Mouse (Mus musculus): Measurements from ENCODE around the gene D130052B06Rik. TPM values are rescaled to one million over a fixed set of nuclear protein-coding genes. Genes with fewer than 3 reads are reported as not detected.
A peak's percentile ranks its signal among the peaks of the same experiment; 100 is the strongest.

Gene D130052B06Rik
- polyA plus RNA-seq, 1 experiment: not detected

DNA sequence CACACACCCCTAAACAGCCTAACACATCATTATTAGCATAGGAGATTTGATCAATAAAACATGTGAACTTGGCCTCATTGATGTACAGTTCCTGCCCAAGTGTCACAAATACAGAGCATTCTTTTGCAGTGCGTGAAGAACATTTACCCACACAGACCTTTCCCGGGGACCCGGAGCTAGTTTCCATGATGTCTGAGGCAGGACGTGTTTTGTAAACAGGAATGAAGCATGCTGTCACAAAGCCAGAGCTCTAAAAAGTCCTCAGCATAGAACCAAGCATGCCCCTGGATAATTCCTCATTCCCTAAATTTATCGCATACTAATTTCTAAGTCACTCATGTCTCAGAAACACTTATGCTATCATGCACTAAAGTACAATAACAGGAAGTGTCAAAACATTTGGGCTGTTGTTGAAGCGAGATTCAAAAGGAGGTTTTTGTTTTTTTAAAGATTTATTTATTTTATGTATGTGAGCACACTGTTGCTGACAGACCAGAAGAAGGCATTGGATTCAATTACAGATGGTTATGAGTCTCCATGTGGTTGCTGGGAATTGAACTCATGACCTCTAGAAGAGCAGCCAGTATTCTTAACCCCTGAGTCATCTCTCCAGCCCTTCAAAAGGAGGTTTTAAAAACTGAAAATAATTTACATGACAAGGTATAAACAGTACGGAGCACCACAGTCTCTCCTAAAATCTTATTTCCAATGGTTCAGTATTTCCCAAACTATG is 56.9 kb downstream of the D130052B06Rik start:
- TF ChIP-seq CTCF (IDR thresholded peaks at IDR 0.05; ENCODE audit: low read depth, low read length) (no peak), POLR2A (IDR thresholded peaks at IDR 0.05; ENCODE audit: borderline replicate concordance, low read depth, low read length) (no peak)
- H3K27ac ChIP-seq (ENCODE audit: insufficient read depth, low read depth, low read length): no peak overlapping the region
- no peak overlapping the region for H3K4me3 ChIP-seq (ENCODE audit: insufficient read depth, low read length)
- H3K4me1 ChIP-seq (ENCODE audit: control insufficient read depth, insufficient read depth, low read length): peaks cover 17% of the 10 kb centered on the region

DNA sequence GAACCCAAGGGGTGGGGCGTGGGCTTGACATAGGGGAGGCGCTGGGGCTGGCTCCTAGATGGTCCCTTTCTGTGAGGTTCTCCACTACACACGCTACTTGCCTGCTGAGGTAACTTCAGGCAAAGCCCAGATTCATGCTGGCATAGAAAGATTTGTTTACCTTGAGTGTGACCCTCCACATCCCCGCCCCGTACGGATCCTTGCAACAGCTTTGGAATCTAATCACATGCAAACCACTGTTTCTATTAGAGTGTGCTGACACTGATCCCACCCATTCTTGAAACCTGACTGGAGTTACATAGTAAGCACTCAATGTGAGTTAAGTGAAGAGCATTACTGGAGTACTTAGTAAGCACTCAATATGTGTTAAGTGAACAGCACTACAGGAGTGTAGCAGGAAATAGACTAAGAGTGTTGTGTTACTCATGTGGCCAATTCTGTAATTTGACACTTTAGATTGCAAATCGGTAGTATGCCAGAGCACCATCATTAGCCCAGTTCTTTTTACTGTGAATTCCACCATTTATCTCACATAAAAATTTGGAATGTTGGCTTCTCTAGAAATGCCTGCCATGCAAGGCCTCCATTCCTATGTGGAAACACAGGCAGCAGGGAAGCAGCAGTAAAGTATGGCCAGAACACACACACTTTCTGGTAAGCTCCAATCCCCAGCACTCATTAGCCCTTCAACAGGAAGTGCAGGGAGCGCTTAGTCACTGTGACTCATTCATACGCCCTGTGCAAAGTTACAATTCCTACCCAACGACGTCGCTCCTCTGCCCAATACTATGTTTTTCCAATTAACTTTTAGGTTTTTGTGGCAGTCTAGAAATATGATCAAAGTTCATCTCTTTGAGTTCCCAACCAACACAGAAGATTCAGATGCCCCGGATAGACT is 61.2 kb downstream of the D130052B06Rik start:
- peak overlapping the region; percentile 49 for H3K27ac ChIP-seq (ENCODE audit: insufficient read depth, low read depth, low read length)

GRCm38 (mm10) chr11:33663599-33663998 is 64.5 kb downstream of the D130052B06Rik start:
- Histone ChIP-seq H3K4me1 (ENCODE audit: control insufficient read depth, insufficient read depth, low read length) (peaks cover 44% of the 10 kb centered on the region), H3K4me3 (ENCODE audit: insufficient read depth, low read length) (no peak overlapping the region), H3K27ac (ENCODE audit: insufficient read depth, low read depth, low read length) (peak overlapping the region; percentile 38; the same call in 1 of the 2 replicates)
- TF ChIP-seq CTCF (IDR thresholded peaks at IDR 0.05; ENCODE audit: low read depth, low read length) (no peak), POLR2A (IDR thresholded peaks at IDR 0.05; ENCODE audit: borderline replicate concordance, low read depth, low read length) (no peak)

More for the DNA sequence above, 61.2 kb downstream of the D130052B06Rik start:
- TF ChIP-seq CTCF (IDR thresholded peaks at IDR 0.05; ENCODE audit: low read depth, low read length) (no peak), POLR2A (IDR thresholded peaks at IDR 0.05; ENCODE audit: borderline replicate concordance, low read depth, low read length) (no peak)
- H3K4me1 ChIP-seq (ENCODE audit: control insufficient read depth, insufficient read depth, low read length): peaks cover 49% of the 10 kb centered on the region
- no peak overlapping the region for H3K4me3 ChIP-seq (ENCODE audit: insufficient read depth, low read length)

GRCm38 (mm10) chr11:33668376-33668775 is 69.3 kb downstream of the D130052B06Rik start:
- TF ChIP-seq POLR2A (IDR thresholded peaks at IDR 0.05; ENCODE audit: borderline replicate concordance, low read depth, low read length) (no peak), CTCF (IDR thresholded peaks at IDR 0.05; ENCODE audit: low read depth, low read length) (no peak)
- H3K4me3 ChIP-seq (ENCODE audit: insufficient read depth, low read length): no peak overlapping the region
- no peak overlapping the region for H3K27ac ChIP-seq (ENCODE audit: insufficient read depth, low read depth, low read length)
- peaks cover 11% of the 10 kb centered on the region for H3K4me1 ChIP-seq (ENCODE audit: control insufficient read depth, insufficient read depth, low read length)

DNA sequence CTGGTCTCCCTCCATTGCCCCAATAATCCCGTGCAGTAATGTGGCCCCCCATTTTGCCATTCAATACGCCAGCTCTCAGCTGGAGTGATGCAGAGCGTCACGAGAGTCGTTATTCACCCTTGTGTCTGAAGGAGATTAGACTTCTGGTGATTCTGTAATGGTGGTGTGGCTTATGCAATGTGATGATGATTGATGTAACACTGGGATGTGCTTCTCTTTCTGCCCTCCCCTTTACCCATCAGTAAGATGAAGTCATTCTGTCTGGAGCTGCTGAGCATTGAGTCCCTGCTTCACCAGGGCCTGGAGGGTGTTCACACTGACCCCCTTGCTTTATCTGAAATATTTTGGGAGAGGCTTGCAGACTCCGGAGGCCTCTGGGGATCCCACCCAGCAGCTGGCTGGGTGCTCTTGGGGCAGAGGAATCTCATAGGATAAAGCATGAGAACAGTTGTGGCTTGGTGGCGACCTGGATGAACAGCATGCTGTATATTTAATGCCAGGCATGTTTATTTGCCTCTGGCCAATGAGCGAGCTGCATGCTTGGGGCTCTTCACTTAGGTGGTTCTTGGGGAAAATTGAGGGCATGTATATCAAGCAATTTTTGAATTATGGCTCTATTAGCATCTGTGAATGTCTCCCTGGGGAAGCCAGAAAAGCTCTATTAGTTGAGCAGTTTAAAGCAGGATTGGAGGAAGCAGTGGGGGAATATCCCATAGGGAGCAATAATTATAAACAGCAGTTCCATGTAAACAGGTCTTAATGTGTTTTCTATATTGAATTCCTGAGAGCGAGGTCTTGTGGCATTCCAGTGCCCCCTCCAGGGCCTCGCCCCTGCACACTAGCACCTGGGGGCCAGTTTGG is 71.2 kb downstream of the D130052B06Rik start:
- Histone ChIP-seq H3K27ac (ENCODE audit: insufficient read depth, low read depth, low read length) (no peak overlapping the region), H3K4me1 (ENCODE audit: control insufficient read depth, insufficient read depth, low read length) (no peaks in the 10 kb centered on the region), H3K4me3 (ENCODE audit: insufficient read depth, low read length) (no peak overlapping the region)
- TF ChIP-seq POLR2A (IDR thresholded peaks at IDR 0.05; ENCODE audit: borderline replicate concordance, low read depth, low read length) (no peak), CTCF (IDR thresholded peaks at IDR 0.05; ENCODE audit: low read depth, low read length) (no peak)

Other genes starting within 250 kb of the D130052B06Rik start
- gene Ranbp17, start 85.6 kb upstream of the D130052B06Rik start, polyA plus RNA-seq (2012; ENCODE audit: insufficient read depth, insufficient read length, missing spikeins): not detected in 2 replicates
- gene Gabrp, start 20.3 kb upstream of the D130052B06Rik start, polyA plus RNA-seq (2012; ENCODE audit: insufficient read depth, insufficient read length, missing spikeins): not detected in 2 replicates

Measured in bone marrow macrophage, adult 2 months (primary cell).